Mouse (Mus musculus) CH12.LX (cell line): ENCODE results near the gene Slc17a6. TPM values are rescaled to one million over a fixed set of nuclear protein-coding genes. Genes with fewer than 3 reads are reported as not detected.
"Not testable (repeated sequence)": the region's sequence is repeated elsewhere in the genome, so short reads cannot be mapped to it uniquely, and the experiment has no call there.

Experiments used
- DNase-seq: peaks from one replicate; pipeline ENCODE4 v3.0.0-alpha.2; 2013; ENCODE audit errors: extremely low read depth
- H3K27ac ChIP-seq: 2 replicates; pipeline ENCODE4 v1.5.1; 2012; ENCODE audit warnings: low read depth, mild to moderate bottlenecking, control low read depth, moderate library complexity; ENCODE audit not compliant: insufficient read depth
- H3K27me3 ChIP-seq: replicated peaks from 2 replicates; pipeline ENCODE3; 2012; ENCODE audit warnings: inconsistent platforms
- H3K36me3 ChIP-seq, 2 experiments: replicated peaks in 1 of 2; 2 replicates each; pipeline versions ENCODE3 to v1.6.1; 2012; ENCODE audit warnings: inconsistent platforms in 1 of 2, low read length in 1 of 2, mild to moderate bottlenecking in 1 of 2, mixed read lengths in 1 of 2, moderate library complexity in 1 of 2; ENCODE audit not compliant: control insufficient read depth in 1 of 2, insufficient read depth in 1 of 2
- H3K4me1 ChIP-seq, 2 experiments: 2 replicates each; pipeline ENCODE4 v1.6.1; 2012; ENCODE audit warnings: inconsistent platforms in 1 of 2, moderate library complexity in 1 of 2; ENCODE audit not compliant: insufficient read depth in 2 of 2, control insufficient read depth in 1 of 2
- H3K4me2 ChIP-seq: 2 replicates; pipeline ENCODE4 v1.6.1; 2012; ENCODE audit warnings: low read depth, mild to moderate bottlenecking, control low read depth; ENCODE audit not compliant: poor library complexity, insufficient read depth, severe bottlenecking
- H3K4me3 ChIP-seq, 3 experiments: fragments of 150-350 bp in 1 of 3; sonication (generic) in 1 of 3; replicated peaks in 1 of 3; 2 replicates each; pipeline versions ENCODE3 to v1.5.1; 2011 to 2012; ENCODE audit warnings: low read depth in 2 of 3, low read length in 2 of 3, mild to moderate bottlenecking in 2 of 3, moderate library complexity in 2 of 3, control low read depth in 1 of 3, improper control_type of control experiment in 1 of 3, inconsistent platforms in 1 of 3, mixed read lengths in 1 of 3; ENCODE audit not compliant: poor library complexity in 1 of 3
- H3K79me2 ChIP-seq: replicated peaks from 2 replicates; pipeline ENCODE4 v1.6.1; 2012; ENCODE audit warnings: mild to moderate bottlenecking, moderate library complexity; ENCODE audit not compliant: control insufficient read depth, poor library complexity, insufficient read depth, severe bottlenecking; ENCODE audit errors: extremely low read depth
- H3K9ac ChIP-seq: 2 replicates; pipeline ENCODE4 v1.6.1; 2012; ENCODE audit warnings: low read depth, mild to moderate bottlenecking, control low read depth, moderate library complexity; ENCODE audit not compliant: insufficient read depth
- H3K9me3 ChIP-seq: replicated peaks from 2 replicates; pipeline ENCODE3; 2012; ENCODE audit warnings: low read length, inconsistent platforms, mixed read lengths
- BHLHE40 ChIP-seq: IDR thresholded peaks from 2 replicates; pipeline ENCODE4 v1.6.1; 2011; ENCODE audit warnings: mild to moderate bottlenecking, low read depth, low read length, improper control_type of control experiment
- CHD2 ChIP-seq: IDR thresholded peaks from 2 replicates; pipeline ENCODE4 v1.6.1; 2011; ENCODE audit warnings: low read length, improper control_type of control experiment
- CTCF ChIP-seq, 2 experiments: IDR thresholded peaks in 1 of 2; conservative IDR thresholded peaks in 1 of 2; 2 replicates each; pipeline ENCODE4 v1.5.1; 2011 to 2012; ENCODE audit warnings: low read depth in 2 of 2, low read length in 2 of 2, improper control_type of control experiment in 1 of 2, inconsistent platforms in 1 of 2, mild to moderate bottlenecking in 1 of 2, moderate library complexity in 1 of 2
- E2F4 ChIP-seq: IDR thresholded peaks from 2 replicates; pipeline ENCODE4 v1.6.1; 2011; ENCODE audit warnings: low read depth, low read length, improper control_type of control experiment; ENCODE audit not compliant: insufficient replicate concordance
- EP300 ChIP-seq: IDR thresholded peaks from 2 replicates; pipeline ENCODE4 v1.6.1; 2011; ENCODE audit warnings: low read length, improper control_type of control experiment
- ETS1 ChIP-seq: conservative IDR thresholded peaks from 2 replicates; pipeline ENCODE4 v1.6.1; 2012; ENCODE audit warnings: low read depth, mild to moderate bottlenecking, inconsistent platforms, low read length, improper control_type of control experiment, moderate library complexity
- HCFC1 ChIP-seq: IDR thresholded peaks from 2 replicates; pipeline ENCODE4 v1.6.1; 2012; ENCODE audit warnings: low read depth, mild to moderate bottlenecking, inconsistent platforms, low read length, improper control_type of control experiment
- IRF4 ChIP-seq: IDR thresholded peaks from 2 replicates; pipeline ENCODE4 v1.6.1; 2014; ENCODE audit warnings: low read depth, mild to moderate bottlenecking, inconsistent platforms, low read length, improper control_type of control experiment
- JUN ChIP-seq: IDR thresholded peaks from 2 replicates; pipeline ENCODE4 v1.6.1; 2011; ENCODE audit warnings: low read depth, mild to moderate bottlenecking, low read length, improper control_type of control experiment, moderate library complexity; ENCODE audit not compliant: insufficient read depth
- JUND ChIP-seq: conservative IDR thresholded peaks from 2 replicates; pipeline ENCODE4 v1.6.1; 2011; ENCODE audit warnings: low read depth, low read length, improper control_type of control experiment
- KAT2A ChIP-seq: IDR thresholded peaks from 2 replicates; pipeline ENCODE4 v1.6.1; 2012; ENCODE audit warnings: low read length, improper control_type of control experiment, inconsistent platforms; ENCODE audit not compliant: insufficient replicate concordance
- MAFK ChIP-seq: IDR thresholded peaks from 2 replicates; pipeline ENCODE4 v1.6.1; 2011; ENCODE audit warnings: low read length, improper control_type of control experiment; ENCODE audit not compliant: insufficient replicate concordance
- MAZ ChIP-seq: IDR thresholded peaks from 2 replicates; pipeline ENCODE4 v1.6.1; 2012; ENCODE audit warnings: low read depth, mild to moderate bottlenecking, inconsistent platforms, low read length, improper control_type of control experiment, moderate library complexity
- MXI1 ChIP-seq: IDR thresholded peaks from 2 replicates; pipeline ENCODE4 v1.6.1; 2011; ENCODE audit warnings: mild to moderate bottlenecking, low read depth, low read length, improper control_type of control experiment
- MYC ChIP-seq: IDR thresholded peaks from 2 replicates; pipeline ENCODE4 v1.6.1; 2011; ENCODE audit warnings: low read depth, mild to moderate bottlenecking, improper control_type of control experiment, low read length
- NELFE ChIP-seq: IDR thresholded peaks from 2 replicates; pipeline ENCODE4 v1.6.1; 2011; ENCODE audit warnings: low read depth, low read length, improper control_type of control experiment
- PAX5 ChIP-seq: IDR thresholded peaks from 2 replicates; pipeline ENCODE4 v1.6.1; 2012; ENCODE audit warnings: low read length, inconsistent platforms, mixed read lengths
- RAD21 ChIP-seq: IDR thresholded peaks from 2 replicates; pipeline ENCODE4 v1.6.1; 2011; ENCODE audit warnings: low read depth, mild to moderate bottlenecking, low read length, improper control_type of control experiment, moderate library complexity
- RCOR1 ChIP-seq: conservative IDR thresholded peaks from 2 replicates; pipeline ENCODE4 v1.6.1; 2012; ENCODE audit warnings: low read depth, mild to moderate bottlenecking, inconsistent platforms, low read length, improper control_type of control experiment
- SIN3A ChIP-seq: IDR thresholded peaks from 2 replicates; pipeline ENCODE4 v1.6.1; 2012; ENCODE audit warnings: low read length, improper control_type of control experiment, inconsistent platforms
- TBP ChIP-seq: conservative IDR thresholded peaks from 2 replicates; pipeline ENCODE4 v1.6.1; 2011; ENCODE audit warnings: low read depth, low read length, improper control_type of control experiment
- TCF12 ChIP-seq: IDR thresholded peaks from 2 replicates; pipeline ENCODE4 v1.6.1; 2014; ENCODE audit warnings: low read depth, mild to moderate bottlenecking, inconsistent platforms, low read length, improper control_type of control experiment
- UBTF ChIP-seq: IDR thresholded peaks from 2 replicates; pipeline ENCODE4 v1.6.1; 2012; ENCODE audit warnings: low read depth, mild to moderate bottlenecking, inconsistent platforms, low read length, improper control_type of control experiment, moderate library complexity
- USF1 ChIP-seq: IDR thresholded peaks from 2 replicates; pipeline ENCODE4 v1.6.1; 2014; ENCODE audit warnings: low read depth, mild to moderate bottlenecking, inconsistent platforms, low read length, improper control_type of control experiment
- ZMIZ1 ChIP-seq: IDR thresholded peaks from 2 replicates; pipeline ENCODE4 v1.6.1; 2012; ENCODE audit warnings: low read depth, mild to moderate bottlenecking, inconsistent platforms, low read length, improper control_type of control experiment
- dilution Hi-C: fragments of 300-500 bp; cut with MboI; formaldehyde crosslinking; loops from 2 replicates; pipeline ENCODE4 v1.14.3; 2020; ENCODE audit warnings: low sequenced_read_pairs; ENCODE audit not compliant: extremely low pct_unique_long_range_greater_than_20kb, extremely low pct_ligation_motif_present
- in situ Hi-C: fragments of 300-500 bp; cut with MboI; formaldehyde crosslinking; loops from 3 replicates; pipeline ENCODE4 v1.14.3; 2019; ENCODE audit warnings: low sequenced_read_pairs, low pct_ligation_motif_present, low pct_unique_long_range_greater_than_20kb, mixed read lengths
- polyA plus RNA-seq: library from polyadenylated mRNA; unstranded; fragments of >175 nt; gene quantifications from 2 replicates; pipeline ENCODE4 v1.2.1, GENCODE M21; 2012; ENCODE audit warnings: low read depth; ENCODE audit not compliant: insufficient read length
- total RNA-seq, 2 experiments: library from RNA; depleted of rRNA; stranded (reverse); fragments of 300-350 nt in 1 of 2; fragments of >200 nt in 1 of 2; gene quantifications; 2 replicates each; pipeline ENCODE4 v1.2.3; 2012 to 2014

Slc17a6 gene
- total and polyA plus RNA-seq, 3 experiments = not detected

DNA sequence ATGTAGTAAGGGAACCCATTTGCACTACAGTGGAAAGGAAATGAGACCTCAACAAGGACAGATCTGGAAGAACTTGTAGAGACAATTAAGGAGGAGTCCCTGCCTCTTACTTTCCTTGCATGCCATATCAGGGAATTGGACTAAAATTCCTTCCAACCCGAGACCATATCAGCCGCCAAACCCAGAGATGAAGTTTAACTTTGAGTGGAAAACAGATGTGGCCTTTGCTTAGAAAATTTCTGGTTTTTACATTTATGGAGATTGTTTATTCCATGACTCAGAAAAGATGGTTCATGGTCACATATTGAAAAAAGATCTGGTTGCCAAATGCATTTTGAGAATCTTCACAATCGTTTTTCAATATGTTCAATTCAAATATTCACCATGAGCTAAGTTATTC, 87.7 kb downstream of the Slc17a6 start:
- in situ Hi-C loops = no loop called here
- dilution Hi-C loops = no loop called here

DNA sequence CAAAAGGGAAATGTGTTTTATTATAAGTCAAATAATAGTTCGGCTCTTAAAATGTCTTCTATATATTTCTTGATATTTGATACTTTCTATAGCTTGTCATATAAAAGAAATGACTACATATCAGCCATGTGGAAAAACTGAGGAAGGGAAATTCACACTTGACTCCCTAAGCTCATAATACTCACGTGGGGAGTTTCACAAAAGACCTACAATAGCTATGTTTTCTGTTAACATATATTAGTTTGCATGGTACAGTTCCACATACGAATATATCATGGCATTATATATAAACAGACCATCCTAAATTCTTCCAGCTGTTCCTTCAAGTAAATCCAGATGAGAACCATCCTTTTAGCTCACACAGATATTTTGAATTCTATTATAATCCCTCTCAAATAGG, 88.5 kb downstream of the Slc17a6 start:
- H3K4me1 ChIP-seq, H3K79me2 ChIP-seq, H3K9me3 ChIP-seq, H3K9ac ChIP-seq, H3K27me3 ChIP-seq, dilution Hi-C loops, H3K4me2 ChIP-seq, in situ Hi-C loops, DNase-seq, H3K36me3 ChIP-seq, H3K27ac ChIP-seq, H3K4me3 ChIP-seq: not testable (repeated sequence)

More for the DNA sequence above, 87.7 kb downstream of the Slc17a6 start:
- Histone ChIP-seq H3K79me2 (no peaks in the 10 kb centered on the region), H3K9ac (no peak overlapping the region), H3K27me3 (no peaks in the 10 kb centered on the region), H3K4me1 (no peaks in the 10 kb centered on the region), H3K36me3 (no peaks in the 10 kb centered on the region), H3K4me3 (no peak overlapping the region), H3K4me2 (no peak overlapping the region), H3K9me3 (peaks cover 1% of the 10 kb centered on the region), H3K27ac (no peak overlapping the region)
- DNase-seq = no peak
- no peak for TF ChIP-seq RCOR1
- no peak for TF ChIP-seq ZMIZ1
- TF ChIP-seq UBTF = no peak
- TF ChIP-seq IRF4 = no peak
- TF ChIP-seq BHLHE40 = no peak
- no peak for TF ChIP-seq HCFC1
- no peak for TF ChIP-seq MXI1
- TF ChIP-seq ETS1 = no peak
- no peak for TF ChIP-seq EP300
- TF ChIP-seq RAD21 = no peak
- no peak for TF ChIP-seq CTCF (conservative IDR thresholded peaks at IDR 0.05 in 1 of 2, IDR thresholded peaks at IDR 0.05 in 1 of 2; ENCODE audit: low read depth in 2 of 2, low read length in 2 of 2)
- no peak for TF ChIP-seq CHD2
- TF ChIP-seq KAT2A = no peak
- no peak for TF ChIP-seq TBP

DNA sequence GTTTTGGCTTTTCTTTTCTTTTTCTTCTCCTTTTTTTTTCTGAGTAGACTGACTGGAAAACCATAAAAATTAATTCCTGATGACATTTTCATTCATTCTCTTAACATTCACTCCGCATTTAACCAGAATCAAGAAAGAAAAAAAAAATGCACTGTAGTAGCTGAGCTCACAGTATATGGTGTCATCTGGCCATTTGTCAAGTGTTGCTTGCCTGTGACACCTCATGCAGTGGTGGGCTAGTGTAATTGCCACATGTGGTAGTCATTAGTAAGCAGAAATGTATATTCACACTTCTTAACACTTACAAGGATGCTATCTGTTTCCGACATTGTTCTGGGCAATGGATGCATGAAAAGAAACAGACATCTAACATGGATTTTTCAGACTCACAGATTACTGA, 94.0 kb downstream of the Slc17a6 start:
- in situ Hi-C loops = no loop called here
- TF ChIP-seq RCOR1 (no peak), TCF12 (no peak), MAFK (no peak), JUND (no peak), ETS1 (no peak), USF1 (no peak), SIN3A (no peak), PAX5 (no peak), E2F4 (no peak), JUN (no peak), IRF4 (no peak), MYC (no peak), RAD21 (no peak), BHLHE40 (no peak), MAZ (no peak), NELFE (no peak), CTCF (conservative IDR thresholded peaks at IDR 0.05 in 1 of 2, IDR thresholded peaks at IDR 0.05 in 1 of 2; ENCODE audit: low read depth in 2 of 2, low read length in 2 of 2) (no peak)
- peaks cover 3% of the 10 kb centered on the region for H3K9me3 ChIP-seq
- no peak for DNase-seq
- H3K27ac ChIP-seq = no peak overlapping the region
- no peak overlapping the region for H3K9ac ChIP-seq
- dilution Hi-C loops = no loop called here
- no peak overlapping the region for H3K4me3 ChIP-seq
- H3K79me2 ChIP-seq = no peaks in the 10 kb centered on the region
- no peaks in the 10 kb centered on the region for H3K27me3 ChIP-seq
- H3K4me2 ChIP-seq = no peak overlapping the region
- H3K4me1 ChIP-seq = no peaks in the 10 kb centered on the region
- no peaks in the 10 kb centered on the region for H3K36me3 ChIP-seq
